Mouse (Mus musculus) Patski (cell line): ENCODE measurements around the gene Polg. TPM values are rescaled to one million over a fixed set of nuclear protein-coding genes. Genes with fewer than 3 reads are reported as not detected.
A peak's percentile ranks its signal among the peaks of the same experiment; 100 is the strongest.

Source experiments
- ATAC-seq: fragments of 100-300 bp; one replicate; pipeline ENCODE4 v1.8.0; 2021
- CTCF ChIA-PET: fragments of 350-600 bp; sonication (Branson Sonifier 250); formaldehyde crosslinking; loops from one replicate; lab custom pipeline; 2022; ENCODE audit warnings: inconsistent platforms; lab: Charles Lee
- POLR2A ChIA-PET: fragments of 350-600 bp; sonication (Branson Sonifier 250); formaldehyde crosslinking; loops from one replicate; lab custom pipeline; 2022; ENCODE audit warnings: antibody characterized with exemption, inconsistent platforms; lab: Charles Lee
- DNase-seq: peaks from one replicate; pipeline ENCODE4 v3.0.0-alpha.2; 2011; ENCODE audit warnings: low read depth, low spot score
- H3K27me3 ChIP-seq: fragments of 371-371 bp; one replicate; pipeline ENCODE4 v1.5.1; 2021
- CTCF ChIP-seq: fragments of 100-300 bp; IDR thresholded peaks from one replicate; pipeline ENCODE4 v1.5.1; 2021
- in situ Hi-C: fragments of 300-500 bp; cut with MboI; formaldehyde crosslinking; loops from 3 replicates; pipeline ENCODE4 v1.11.1; 2018; ENCODE audit warnings: low pct_unique_long_range_greater_than_20kb, mixed read lengths
- polyA plus RNA-seq: library from polyadenylated mRNA; unstranded; gene quantifications from one replicate; pipeline ENCODE4 v1.2.3, GENCODE M21; 2021

Polg gene
- polyA plus RNA-seq, result 74.8 TPM

GRCm38 (mm10) chr7:79466053-79466901, at the start of gene Polg:
Gene Polg (minus strand): TSS chr7:79466362.
- in situ Hi-C loops, result loop anchor here (5.0 to 10.0 kb wide), 3 partner anchors 89 to 551 kb away; partner anchors contain the start of gene Isg20
- TF ChIP-seq CTCF, result no peak
- no peaks in the 10 kb centered on the region for H3K27me3 ChIP-seq
- DNase-seq (peak; percentile 92), ATAC-seq (peak; percentile 93)
- CTCF ChIA-PET, result interaction anchor here (1.4 kb wide), 1 partner anchor 29 kb away, joined by 3 read pairs; no protein-coding TSS in a partner anchor
- POLR2A ChIA-PET, result no interaction called here

GRCm38 (mm10) chr7:79515861-79516260, 49.7 kb upstream of the Polg start:
- in situ Hi-C loops, result no loop called here
- POLR2A ChIA-PET, result no interaction called here
- H3K27me3 ChIP-seq, result peaks cover 67% of the 10 kb centered on the region

GRCm38 (mm10) chr7:79515221-79515743, 49.1 kb upstream of the Polg start:
- ATAC-seq (no peak), DNase-seq (no peak)
- no peak for TF ChIP-seq CTCF
- CTCF ChIA-PET, result no interaction called here
- POLR2A ChIA-PET, result no interaction called here
- peaks cover 73% of the 10 kb centered on the region for H3K27me3 ChIP-seq
- in situ Hi-C loops, result no loop called here

More at GRCm38 (mm10) chr7:79515861-79516260, 49.7 kb upstream of the Polg start:
- no peak for TF ChIP-seq CTCF
- CTCF ChIA-PET, result no interaction called here
- DNase-seq, result no peak
- ATAC-seq, result no peak

GRCm38 (mm10) chr7:79514361-79514881, 48.3 kb upstream of the Polg start:
- no peak for TF ChIP-seq CTCF
- DNase-seq, result no peak
- peaks cover 75% of the 10 kb centered on the region for H3K27me3 ChIP-seq
- POLR2A ChIA-PET, result no interaction called here
- no peak for ATAC-seq
- CTCF ChIA-PET, result no interaction called here
- in situ Hi-C loops, result no loop called here

- ChIA-PET POLR2A (no interaction called here), CTCF (no interaction called here)
Observed at GRCm38 (mm10) chr7:79513466-79513865, 47.3 kb upstream of the Polg start.

GRCm38 (mm10) chr7:79512496-79512895, 46.3 kb upstream of the Polg start:
- no peak for ATAC-seq
- POLR2A ChIA-PET, result no interaction called here
- no peak for DNase-seq
- CTCF ChIA-PET, result no interaction called here
- H3K27me3 ChIP-seq, result peaks cover 75% of the 10 kb centered on the region
- in situ Hi-C loops, result no loop called here
- TF ChIP-seq CTCF, result no peak

More at GRCm38 (mm10) chr7:79513466-79513865, 47.3 kb upstream of the Polg start:
- ATAC-seq, result no peak
- no peak for TF ChIP-seq CTCF
- peaks cover 74% of the 10 kb centered on the region for H3K27me3 ChIP-seq
- in situ Hi-C loops, result no loop called here
- no peak for DNase-seq

- in situ Hi-C loops, result no loop called here
- no peak for DNase-seq
- H3K27me3 ChIP-seq, result peaks cover 77% of the 10 kb centered on the region
- ChIA-PET POLR2A (no interaction called here), CTCF (no interaction called here)
- TF ChIP-seq CTCF, result no peak
- ATAC-seq, result no peak
Observed at GRCm38 (mm10) chr7:79511656-79512055, 45.5 kb upstream of the Polg start.

GRCm38 (mm10) chr7:79511181-79511580, 45.0 kb upstream of the Polg start:
- POLR2A ChIA-PET, result no interaction called here
- ATAC-seq (no peak), DNase-seq (no peak)
- no peak for TF ChIP-seq CTCF
- in situ Hi-C loops, result no loop called here
- CTCF ChIA-PET, result no interaction called here
- peaks cover 77% of the 10 kb centered on the region for H3K27me3 ChIP-seq

GRCm38 (mm10) chr7:79510686-79511085, 44.5 kb upstream of the Polg start:
- H3K27me3 ChIP-seq, result peaks cover 78% of the 10 kb centered on the region
- POLR2A ChIA-PET, result no interaction called here
- ATAC-seq, result no peak
- in situ Hi-C loops, result no loop called here
- CTCF ChIA-PET, result no interaction called here
- no peak for TF ChIP-seq CTCF
- DNase-seq, result no peak

- ATAC-seq (no peak), DNase-seq (no peak)
- ChIA-PET CTCF (interaction anchor here (0.9 kb wide), 1 partner anchor 14 kb away, joined by 3 read pairs; no protein-coding TSS in a partner anchor), POLR2A (no interaction called here)
- no peak for TF ChIP-seq CTCF
- peaks cover 82% of the 10 kb centered on the region for H3K27me3 ChIP-seq
- in situ Hi-C loops, result no loop called here
Observed at GRCm38 (mm10) chr7:79509710-79510109, 43.5 kb upstream of the Polg start.

- POLR2A ChIA-PET, result no interaction called here
- no peak for DNase-seq
- TF ChIP-seq CTCF, result no peak
- no peak for ATAC-seq
- CTCF ChIA-PET, result interaction anchor here (0.9 kb wide), 1 partner anchor 13 kb away, joined by 3 read pairs; no protein-coding TSS in a partner anchor
- peaks cover 83% of the 10 kb centered on the region for H3K27me3 ChIP-seq
- in situ Hi-C loops, result no loop called here
Observed at GRCm38 (mm10) chr7:79509235-79509607, 43.1 kb upstream of the Polg start.
